Mouse (Mus musculus) T-helper 17 cell (primary cell): ENCODE data around the gene Psmd11.

Source experiments
- in situ Hi-C, 2 experiments: fragments of 300-600 bp; cut with MboI, MseI; formaldehyde crosslinking; loops; 1 replicate in 1 of 2; 2 replicates in 1 of 2; pipeline ENCODE4 v1.15.1; 2025; ENCODE audit warnings: high pct_unique_total_duplicates in 2 of 2

The Psmd11 gene

GRCm38 (mm10) chr11:80499550-80499952 is 71.1 kb downstream of the Psmd11 start:
- in situ Hi-C loops: loop anchor here in 1 of 2 experiments (10.0 kb wide), 1 partner anchor 275 kb away; no protein-coding TSS in a partner anchor

GRCm38 (mm10) chr11:80503281-80503680 is 74.9 kb downstream of the Psmd11 start:
- in situ Hi-C loops: loop anchor here in 1 of 2 experiments (10.0 kb wide), 1 partner anchor 1422 kb away; no protein-coding TSS in a partner anchor

GRCm38 (mm10) chr11:80503726-80504452 is 75.5 kb downstream of the Psmd11 start:
- in situ Hi-C loops: loop anchor here in 1 of 2 experiments (10.0 kb wide), 1 partner anchor 1421 kb away; no protein-coding TSS in a partner anchor

- in situ Hi-C loops: loop anchor here in 1 of 2 experiments (10.0 kb wide), 1 partner anchor 1420 kb away; no protein-coding TSS in a partner anchor
Measured at GRCm38 (mm10) chr11:80504519-80505385, 76.3 kb downstream of the Psmd11 start.

GRCm38 (mm10) chr11:80505581-80505980 is 77.2 kb downstream of the Psmd11 start:
- in situ Hi-C loops: loop anchor here in 1 of 2 experiments (10.0 kb wide), 1 partner anchor 1419 kb away; no protein-coding TSS in a partner anchor

GRCm38 (mm10) chr11:80506483-80506882 is 78.1 kb downstream of the Psmd11 start:
- in situ Hi-C loops: loop anchor here in 1 of 2 experiments (10.0 kb wide), 1 partner anchor 1418 kb away; no protein-coding TSS in a partner anchor

- in situ Hi-C loops: loop anchor here in 1 of 2 experiments (10.0 kb wide), 1 partner anchor 1417 kb away; no protein-coding TSS in a partner anchor
Measured at GRCm38 (mm10) chr11:80507791-80508190, 79.4 kb downstream of the Psmd11 start.

GRCm38 (mm10) chr11:80508361-80509175 is 80.2 kb downstream of the Psmd11 start:
- in situ Hi-C loops: loop anchor here in 1 of 2 experiments (10.0 kb wide), 1 partner anchor 1416 kb away; no protein-coding TSS in a partner anchor

GRCm38 (mm10) chr11:80509176-80509506 is 80.7 kb downstream of the Psmd11 start:
- in situ Hi-C loops: loop anchor here in 1 of 2 experiments (10.0 kb wide), 1 partner anchor 1416 kb away; no protein-coding TSS in a partner anchor

- in situ Hi-C loops: no loop called here
Measured at GRCm38 (mm10) chr11:80510124-80510523, 81.7 kb downstream of the Psmd11 start.

- in situ Hi-C loops: no loop called here
Measured at GRCm38 (mm10) chr11:80512313-80513056, 84.1 kb downstream of the Psmd11 start.

- in situ Hi-C loops: no loop called here
Measured at GRCm38 (mm10) chr11:80513796-80514195, 85.4 kb downstream of the Psmd11 start.

- in situ Hi-C loops: no loop called here
Measured at GRCm38 (mm10) chr11:80515346-80515745, 86.9 kb downstream of the Psmd11 start.

- in situ Hi-C loops: no loop called here
Measured at GRCm38 (mm10) chr11:80515895-80516294, 87.5 kb downstream of the Psmd11 start.

- in situ Hi-C loops: no loop called here
Measured at GRCm38 (mm10) chr11:80518421-80519367, 90.3 kb downstream of the Psmd11 start.

- in situ Hi-C loops: no loop called here
Measured at GRCm38 (mm10) chr11:80521148-80521547, 92.7 kb downstream of the Psmd11 start.
